Mouse (Mus musculus) lung, postnatal 0 days (tissue): ENCODE results near the gene Amfr. TPM values are rescaled to one million over a fixed set of nuclear protein-coding genes. Genes with fewer than 3 reads are reported as not detected.

Source experiments
- ATAC-seq: fragments of 200-750 bp; cut with Nextera tagmentation; 2 replicates; pipeline ENCODE4 v1.8.0; 2017; ENCODE audit warnings: moderate library complexity
- DNase-seq: peaks from one replicate; pipeline ENCODE4 v3.0.0-alpha.2; 2016; ENCODE audit warnings: low spot score
- H3K27ac ChIP-seq: fragments of 300-500 bp; sonication (generic); 2 replicates; pipeline ENCODE4 v1.5.1; 2014; ENCODE audit warnings: antibody characterized with exemption, mild to moderate bottlenecking, low read length, mixed read lengths
- H3K27me3 ChIP-seq: fragments of 300-500 bp; sonication (generic); replicated peaks from 2 replicates; pipeline ENCODE4 v1.6.1; 2014; ENCODE audit warnings: low read length, mixed read lengths; ENCODE audit not compliant: insufficient read depth
- H3K36me3 ChIP-seq: fragments of 300-500 bp; sonication (generic); 2 replicates; pipeline ENCODE4 v1.6.1; 2014; ENCODE audit warnings: low read length, mixed read lengths; ENCODE audit not compliant: insufficient read depth
- H3K4me1 ChIP-seq: fragments of 300-500 bp; sonication (generic); 2 replicates; pipeline ENCODE4 v1.6.1; 2014; ENCODE audit warnings: antibody characterized with exemption, low read depth, low read length, mixed read lengths; ENCODE audit not compliant: insufficient read depth
- H3K4me2 ChIP-seq: fragments of 300-500 bp; sonication (generic); replicated peaks from 2 replicates; pipeline ENCODE4 v1.6.1; 2014; ENCODE audit warnings: low read depth, mild to moderate bottlenecking, low read length, moderate library complexity, mixed read lengths
- H3K4me3 ChIP-seq: fragments of 300-500 bp; sonication (generic); 2 replicates; pipeline ENCODE4 v1.5.1; 2014; ENCODE audit warnings: low read depth, low read length
- H3K9ac ChIP-seq: fragments of 300-500 bp; sonication (generic); replicated peaks from 2 replicates; pipeline ENCODE4 v1.6.1; 2014; ENCODE audit warnings: low read depth, mild to moderate bottlenecking
- H3K9me3 ChIP-seq: fragments of 300-500 bp; sonication (generic); 2 replicates; pipeline ENCODE4 v1.6.1; 2016; ENCODE audit warnings: low read length, mixed read lengths
- CTCF ChIP-seq: IDR thresholded peaks from 2 replicates; pipeline ENCODE4 v1.5.1; 2016; ENCODE audit warnings: antibody characterized with exemption, mild to moderate bottlenecking
- EP300 ChIP-seq: IDR thresholded peaks from 2 replicates; pipeline ENCODE4 v1.6.1; 2016; ENCODE audit warnings: antibody characterized with exemption, mild to moderate bottlenecking, control low read depth
- WGBS: fragments of 180-500 bp; shearing (Covaris S2); extraction: QIAGEN DNeasy Blood & Tissue Kit; methylation state at CpG from one replicate; pipeline ENCODE4 v1.1.7; 2014; 5-methylcytosine and 5-hydroxymethylcytosine counted together
- polyA plus RNA-seq: library from polyadenylated mRNA; unstranded; fragments of >200 nt; fragmentation: Nextera tagmentation; extraction: Ambion mirVana; gene quantifications from 2 replicates; pipeline ENCODE4 v1.2.1, GENCODE M21; 2015

The Amfr gene
- polyA plus RNA-seq, 1 experiment from 2014 or later, result 57.4 TPM

- no peak overlapping the region for H3K4me2 ChIP-seq
- no peak overlapping the region for H3K4me3 ChIP-seq
- H3K9me3 ChIP-seq, result no peaks in the 10 kb centered on the region
- TF ChIP-seq EP300, result no peak
- no peak for TF ChIP-seq CTCF
- H3K27me3 ChIP-seq, result no peaks in the 10 kb centered on the region
- H3K4me1 ChIP-seq, result no peaks in the 10 kb centered on the region
- H3K9ac ChIP-seq, result no peak overlapping the region
- peaks cover 33% of the 10 kb centered on the region for H3K36me3 ChIP-seq
- ATAC-seq, result no peak
- DNase-seq, result no peak
- WGBS, result 72% methylated on average over 7 of the region's 7 CpGs
- no peak overlapping the region for H3K27ac ChIP-seq
These were observed 42.9 kb downstream of the Amfr start for GRCm38 (mm10) chr8:93969626-93970340.

GRCm38 (mm10) chr8:93968293-93968692 lies 44.3 kb downstream of the Amfr start:
- Histone ChIP-seq H3K4me2 (no peak overlapping the region), H3K27me3 (no peaks in the 10 kb centered on the region), H3K9me3 (no peaks in the 10 kb centered on the region), H3K9ac (no peak overlapping the region), H3K4me1 (no peaks in the 10 kb centered on the region), H3K4me3 (no peak overlapping the region), H3K27ac (no peak overlapping the region), H3K36me3 (peaks cover 18% of the 10 kb centered on the region)
- 63% methylated on average over 6 of the region's 6 CpGs for WGBS
- ATAC-seq, result no peak; the same call in 1 of the 2 replicates
- no peak for TF ChIP-seq EP300
- DNase-seq, result no peak

- TF ChIP-seq CTCF (no peak), EP300 (no peak)
- DNase-seq, result no peak
- ATAC-seq, result no peak
- H3K27me3 ChIP-seq, result no peaks in the 10 kb centered on the region
- H3K36me3 ChIP-seq, result no peaks in the 10 kb centered on the region
- 82% methylated on average over 6 of the region's 6 CpGs for WGBS
- no peak overlapping the region for H3K9ac ChIP-seq
- H3K4me2 ChIP-seq, result no peak overlapping the region
- no peak overlapping the region for H3K27ac ChIP-seq
- no peak overlapping the region for H3K4me3 ChIP-seq
- no peaks in the 10 kb centered on the region for H3K9me3 ChIP-seq
- no peaks in the 10 kb centered on the region for H3K4me1 ChIP-seq
These were observed 51.7 kb downstream of the Amfr start for GRCm38 (mm10) chr8:93960909-93961308.

GRCm38 (mm10) chr8:93958402-93958801 lies 54.2 kb downstream of the Amfr start:
- ATAC-seq (no peak), DNase-seq (no peak)
- H3K4me1 ChIP-seq, result no peaks in the 10 kb centered on the region
- no peak overlapping the region for H3K4me2 ChIP-seq
- no peaks in the 10 kb centered on the region for H3K27me3 ChIP-seq
- 86% methylated on average over 9 of the region's 9 CpGs for WGBS
- H3K27ac ChIP-seq, result no peak overlapping the region
- no peaks in the 10 kb centered on the region for H3K36me3 ChIP-seq
- H3K9me3 ChIP-seq, result no peaks in the 10 kb centered on the region
- no peak for TF ChIP-seq CTCF
- no peak for TF ChIP-seq EP300
- H3K4me3 ChIP-seq, result no peak overlapping the region
- H3K9ac ChIP-seq, result no peak overlapping the region

- TF ChIP-seq CTCF, result no peak
- TF ChIP-seq EP300, result no peak
- Histone ChIP-seq H3K4me3 (no peak overlapping the region), H3K27me3 (no peaks in the 10 kb centered on the region), H3K4me1 (no peaks in the 10 kb centered on the region), H3K9ac (no peak overlapping the region), H3K36me3 (no peaks in the 10 kb centered on the region), H3K9me3 (no peaks in the 10 kb centered on the region), H3K4me2 (no peak overlapping the region), H3K27ac (no peak overlapping the region)
- DNase-seq, result no peak
- ATAC-seq, result no peak
- WGBS, result 84% methylated on average over 9 of the region's 9 CpGs
These were observed 60.1 kb downstream of the Amfr start for GRCm38 (mm10) chr8:93952511-93952910.

- Histone ChIP-seq H3K4me3 (no peak overlapping the region), H3K4me1 (no peaks in the 10 kb centered on the region), H3K9ac (no peak overlapping the region), H3K27me3 (no peaks in the 10 kb centered on the region), H3K9me3 (no peaks in the 10 kb centered on the region), H3K27ac (no peak overlapping the region), H3K36me3 (no peaks in the 10 kb centered on the region), H3K4me2 (no peak overlapping the region)
- ATAC-seq (no peak), DNase-seq (no peak)
- 62% methylated on average over 14 of the region's 14 CpGs for WGBS
- TF ChIP-seq CTCF (no peak), EP300 (no peak)
These were observed 62.5 kb downstream of the Amfr start for GRCm38 (mm10) chr8:93950133-93950532.
